Mouse (Mus musculus) naive thymus-derived CD4-positive, alpha-beta T cell, adult 2 months (primary cell): ENCODE data around the gene Olfr589.
"Not testable (repeated sequence)": the region's sequence is repeated elsewhere in the genome, so short reads cannot be mapped to it uniquely, and the experiment has no call there.

Experiments used
- DNase-seq: peaks from one replicate; pipeline ENCODE4 v3.0.0-alpha.2; 2011; ENCODE audit warnings: low read depth

Gene Olfr589

GRCm38 (mm10) chr7:103156256-103156655 is at the start of gene Olfr589:
Gene Olfr589 (minus strand): TSS chr7:103156356.
- no peak for DNase-seq

- DNase-seq: not testable (repeated sequence)
Measured at GRCm38 (mm10) chr7:103184503-103184902, 28.3 kb upstream of the Olfr589 start, which contains the start of gene Olfr592. Gene Olfr592 (plus strand): TSS chr7:103184803.

GRCm38 (mm10) chr7:103178240-103178639 is 22.1 kb upstream of the Olfr589 start, which contains the start of gene Olfr591:
Gene Olfr591 (minus strand): TSS chr7:103178340.
- no peak for DNase-seq

- no peak for DNase-seq
Measured at GRCm38 (mm10) chr7:103169697-103170096, 13.5 kb upstream of the Olfr589 start.

- no peak for DNase-seq
Measured at GRCm38 (mm10) chr7:103140579-103140978, 15.6 kb downstream of the Olfr589 start, which contains the start of gene Olfr588-ps1. Gene Olfr588-ps1 (plus strand): TSS chr7:103140879.

GRCm38 (mm10) chr7:103125538-103125937 is 30.6 kb downstream of the Olfr589 start, which contains the start of gene Olfr586:
Gene Olfr586 (minus strand): TSS chr7:103125638.
- DNase-seq: no peak

- DNase-seq: no peak
Measured at GRCm38 (mm10) chr7:103119406-103119805, 36.8 kb downstream of the Olfr589 start.
